Mouse (Mus musculus) neural tube, embryonic 14.5 days (tissue): ENCODE measurements around the gene Skp2. TPM values are rescaled to one million over a fixed set of nuclear protein-coding genes. Genes with fewer than 3 reads are reported as not detected.

ENCODE experiments used
- ATAC-seq: fragments of 200-750 bp; cut with Nextera tagmentation; 2 replicates; pipeline ENCODE4 v1.8.0; 2017; ENCODE audit warnings: low read depth, mild to moderate bottlenecking, moderate TSS enrichment, moderate library complexity
- H3K27ac ChIP-seq: fragments of 300-500 bp; sonication (generic); 2 replicates; pipeline ENCODE4 v1.5.1; 2014; ENCODE audit warnings: low read depth, mild to moderate bottlenecking, control low read depth, low read length, moderate library complexity, mixed read lengths
- H3K27me3 ChIP-seq: fragments of 300-500 bp; sonication (generic); 2 replicates; pipeline ENCODE4 v1.6.1; 2014; ENCODE audit warnings: low read length; ENCODE audit not compliant: control insufficient read depth, insufficient read depth
- H3K36me3 ChIP-seq: fragments of 300-500 bp; sonication (generic); 2 replicates; pipeline ENCODE4 v1.6.1; 2014; ENCODE audit warnings: low read length, mixed read lengths; ENCODE audit not compliant: control insufficient read depth, insufficient read depth
- H3K4me1 ChIP-seq: fragments of 300-500 bp; sonication (generic); 2 replicates; pipeline ENCODE4 v1.6.1; 2014; ENCODE audit warnings: low read length; ENCODE audit not compliant: control insufficient read depth, insufficient read depth
- H3K4me2 ChIP-seq: fragments of 300-500 bp; sonication (generic); 2 replicates; pipeline ENCODE4 v1.6.1; 2014; ENCODE audit warnings: mild to moderate bottlenecking, low read depth, low read length, control low read depth
- H3K4me3 ChIP-seq: fragments of 300-500 bp; sonication (generic); 2 replicates; pipeline ENCODE4 v1.5.1; 2014; ENCODE audit warnings: low read depth, low read length, control low read depth, mixed read lengths
- H3K9ac ChIP-seq: fragments of 300-500 bp; sonication (generic); replicated peaks from 2 replicates; pipeline ENCODE4 v1.6.1; 2014; ENCODE audit warnings: low read depth, mild to moderate bottlenecking, control low read depth, low read length, mixed read lengths
- H3K9me3 ChIP-seq: fragments of 300-500 bp; sonication (generic); 2 replicates; pipeline ENCODE4 v1.6.1; 2016; ENCODE audit warnings: low read length; ENCODE audit not compliant: control insufficient read depth
- WGBS: fragments of 180-500 bp; shearing (Covaris S2); extraction: QIAGEN DNeasy Blood & Tissue Kit; methylation state at CpG from one replicate; pipeline ENCODE4 v1.1.7; 2014; 5-methylcytosine and 5-hydroxymethylcytosine counted together
- polyA plus RNA-seq: library from polyadenylated mRNA; unstranded; fragments of >200 nt; fragmentation: Nextera tagmentation; extraction: Ambion mirVana; gene quantifications from 2 replicates; pipeline ENCODE4 v1.2.1, GENCODE M21; 2014

The Skp2 gene
- polyA plus RNA-seq, 1 experiment from 2014 or later, result 14.2 TPM

DNA sequence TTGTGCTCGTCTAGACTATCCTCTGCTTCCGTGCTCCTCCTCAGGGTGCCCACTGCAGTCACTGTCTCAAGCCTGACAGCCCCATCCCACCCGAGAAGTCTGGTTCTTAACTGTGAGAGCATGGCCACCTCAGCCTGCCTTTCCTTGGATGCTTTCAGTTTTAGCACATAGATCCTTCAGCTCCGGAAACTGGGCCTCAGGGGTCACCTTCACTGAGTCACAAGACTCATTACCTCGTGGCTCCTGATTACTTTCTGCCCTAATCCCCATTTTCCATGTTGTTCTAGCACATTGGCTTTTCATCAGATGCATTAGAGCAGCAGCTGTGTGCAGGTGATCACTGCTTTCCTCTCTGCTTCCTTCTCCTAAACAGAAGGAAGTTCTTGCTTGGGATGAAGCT lies 67.8 kb downstream of the Skp2 start:
- no peak overlapping the region for H3K4me3 ChIP-seq
- peaks cover 10% of the 10 kb centered on the region; the same call in 1 of the 2 replicates for H3K36me3 ChIP-seq
- no peak for ATAC-seq
- no peaks in the 10 kb centered on the region for H3K4me1 ChIP-seq
- WGBS, result 88% methylated on average over 5 of the region's 5 CpGs
- no peak overlapping the region for H3K9ac ChIP-seq
- H3K4me2 ChIP-seq, result no peak overlapping the region
- no peaks in the 10 kb centered on the region for H3K27me3 ChIP-seq
- no peaks in the 10 kb centered on the region for H3K9me3 ChIP-seq
- H3K27ac ChIP-seq, result no peak overlapping the region

DNA sequence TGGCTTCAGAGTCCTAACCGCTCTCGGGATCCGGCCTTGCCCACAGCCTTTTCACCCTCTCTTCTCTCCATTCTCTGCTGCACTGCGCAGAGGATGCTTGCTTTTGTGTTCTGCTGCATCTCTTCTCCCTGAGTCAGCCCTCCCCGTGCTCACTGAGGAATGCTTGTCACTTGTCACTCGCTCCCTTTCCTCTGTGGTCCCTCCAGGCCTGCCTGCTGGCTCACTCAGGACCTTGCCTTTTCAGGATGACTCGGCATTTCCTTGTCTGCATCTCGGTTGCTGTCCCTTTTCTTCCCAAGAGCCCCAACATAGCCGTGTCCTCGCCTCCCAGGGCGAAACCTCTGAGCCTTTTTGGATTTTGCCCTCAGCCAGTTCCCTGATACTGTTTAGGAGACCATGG lies 68.4 kb downstream of the Skp2 start:
- Histone ChIP-seq H3K27me3 (no peaks in the 10 kb centered on the region), H3K9me3 (no peaks in the 10 kb centered on the region), H3K4me1 (no peaks in the 10 kb centered on the region), H3K4me2 (no peak overlapping the region), H3K27ac (no peak overlapping the region), H3K9ac (no peak overlapping the region), H3K36me3 (peaks cover 10% of the 10 kb centered on the region; the same call in 1 of the 2 replicates), H3K4me3 (no peak overlapping the region)
- WGBS, result 77% methylated on average over 11 of the region's 11 CpGs
- no peak for ATAC-seq

DNA sequence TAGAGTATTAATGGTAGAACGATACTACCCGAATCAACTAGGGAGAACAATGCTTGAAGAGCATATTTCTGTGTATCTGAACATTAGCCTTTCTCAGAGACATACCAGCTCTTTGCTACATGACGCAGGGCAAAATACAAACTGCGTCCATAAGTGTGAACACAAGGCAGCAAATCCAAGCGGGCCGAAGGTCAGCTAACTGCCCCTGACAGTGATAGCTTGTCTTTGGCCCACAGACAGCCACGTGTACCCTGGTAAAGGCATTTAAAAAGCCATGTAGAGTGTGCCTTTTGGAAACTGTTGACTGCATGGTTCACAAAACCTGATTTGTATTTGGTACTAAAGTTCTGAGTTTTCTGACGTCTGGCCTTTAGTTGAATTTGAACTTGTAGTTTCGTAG lies 72.5 kb downstream of the Skp2 start:
- H3K27me3 ChIP-seq, result no peaks in the 10 kb centered on the region
- ATAC-seq, result no peak
- peaks cover 10% of the 10 kb centered on the region; the same call in 1 of the 2 replicates for H3K36me3 ChIP-seq
- no peaks in the 10 kb centered on the region for H3K4me1 ChIP-seq
- no peak overlapping the region for H3K27ac ChIP-seq
- H3K9me3 ChIP-seq, result no peaks in the 10 kb centered on the region
- no peak overlapping the region for H3K9ac ChIP-seq
- 91% methylated on average over 9 of the region's 9 CpGs for WGBS
- no peak overlapping the region for H3K4me3 ChIP-seq
- H3K4me2 ChIP-seq, result no peak overlapping the region

DNA sequence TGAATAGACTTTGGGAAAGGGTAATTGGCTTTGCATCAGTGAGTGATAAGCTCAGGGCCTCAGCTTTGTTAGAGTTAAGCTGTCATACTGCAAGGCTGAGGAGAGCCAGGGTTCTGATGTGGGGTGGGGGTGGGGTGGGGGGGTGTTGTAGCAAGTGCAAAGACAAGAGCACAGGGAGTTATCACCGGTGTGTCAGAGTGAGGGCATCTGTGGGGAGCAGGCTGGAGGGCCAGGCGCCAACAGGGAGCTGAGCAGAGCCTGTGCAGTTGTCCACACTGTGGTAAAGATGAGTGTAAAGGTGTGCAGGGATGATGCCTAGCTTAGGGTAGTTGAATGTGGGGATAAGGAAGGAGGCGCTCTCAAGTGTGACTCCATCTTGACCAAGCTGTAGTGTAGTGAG lies 73.9 kb downstream of the Skp2 start:
- Histone ChIP-seq H3K27ac (no peak overlapping the region), H3K27me3 (no peaks in the 10 kb centered on the region), H3K4me1 (no peaks in the 10 kb centered on the region), H3K36me3 (peaks cover 4% of the 10 kb centered on the region; the same call in 1 of the 2 replicates), H3K4me3 (no peak overlapping the region), H3K9ac (no peak overlapping the region), H3K9me3 (no peaks in the 10 kb centered on the region), H3K4me2 (no peak overlapping the region)
- WGBS, result 88% methylated on average over 3 of the region's 3 CpGs
- no peak for ATAC-seq

DNA sequence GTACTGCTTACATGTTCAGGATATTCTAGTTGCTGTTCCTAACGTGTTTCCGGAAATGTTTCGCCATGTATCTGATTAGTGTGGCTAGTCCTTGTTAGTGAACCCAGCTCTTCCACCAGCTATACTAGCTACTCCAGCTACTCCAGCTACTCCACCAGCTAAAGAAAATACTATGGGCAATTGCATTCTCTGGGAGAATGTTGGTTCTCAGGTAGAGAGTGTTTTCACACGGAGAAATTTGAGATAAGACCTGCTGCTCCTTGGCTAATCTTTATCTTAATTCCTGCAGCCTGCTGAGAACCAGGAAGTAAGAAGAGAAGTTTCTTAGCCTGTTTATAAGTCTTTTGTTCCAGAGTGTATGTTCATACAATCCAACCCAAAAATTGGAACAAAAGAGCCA lies 75.0 kb downstream of the Skp2 start:
- ATAC-seq, result no peak
- Histone ChIP-seq H3K4me1 (no peaks in the 10 kb centered on the region), H3K36me3 (no peaks in the 10 kb centered on the region), H3K27me3 (no peaks in the 10 kb centered on the region), H3K4me3 (no peak overlapping the region), H3K9ac (no peak overlapping the region), H3K9me3 (no peaks in the 10 kb centered on the region), H3K4me2 (no peak overlapping the region), H3K27ac (no peak overlapping the region)
- WGBS, result 75% methylated on average over 4 of the region's 4 CpGs

DNA sequence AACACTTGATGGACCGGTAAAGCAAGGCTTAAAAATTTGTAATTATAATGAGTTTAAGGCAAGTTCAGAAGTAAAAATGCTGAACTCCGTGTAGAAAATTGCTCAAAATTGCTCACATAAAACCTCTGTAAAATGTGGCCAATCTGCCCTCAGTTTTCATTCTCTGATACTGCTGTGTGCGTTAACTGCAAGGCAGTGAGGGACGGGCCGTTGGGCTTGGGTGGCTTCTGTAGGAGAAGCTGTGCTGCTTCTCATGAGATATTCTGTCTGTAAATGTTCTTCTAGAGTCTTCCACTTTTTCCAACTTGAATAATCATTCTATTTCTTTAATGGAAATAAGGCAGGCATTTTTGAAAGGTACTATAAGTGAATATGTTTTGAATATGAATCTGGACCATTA lies 75.6 kb downstream of the Skp2 start:
- no peak overlapping the region for H3K27ac ChIP-seq
- no peaks in the 10 kb centered on the region for H3K36me3 ChIP-seq
- ATAC-seq, result no peak
- 0 out of 2 replicates have a peak, but pooled peaks cover 1% of the 10 kb centered on the region for H3K4me1 ChIP-seq
- H3K9me3 ChIP-seq, result no peaks in the 10 kb centered on the region
- no peak overlapping the region for H3K9ac ChIP-seq
- H3K27me3 ChIP-seq, result no peaks in the 10 kb centered on the region
- no peak overlapping the region for H3K4me3 ChIP-seq
- WGBS, result 65% methylated on average over 5 of the region's 5 CpGs
- H3K4me2 ChIP-seq, result no peak overlapping the region

DNA sequence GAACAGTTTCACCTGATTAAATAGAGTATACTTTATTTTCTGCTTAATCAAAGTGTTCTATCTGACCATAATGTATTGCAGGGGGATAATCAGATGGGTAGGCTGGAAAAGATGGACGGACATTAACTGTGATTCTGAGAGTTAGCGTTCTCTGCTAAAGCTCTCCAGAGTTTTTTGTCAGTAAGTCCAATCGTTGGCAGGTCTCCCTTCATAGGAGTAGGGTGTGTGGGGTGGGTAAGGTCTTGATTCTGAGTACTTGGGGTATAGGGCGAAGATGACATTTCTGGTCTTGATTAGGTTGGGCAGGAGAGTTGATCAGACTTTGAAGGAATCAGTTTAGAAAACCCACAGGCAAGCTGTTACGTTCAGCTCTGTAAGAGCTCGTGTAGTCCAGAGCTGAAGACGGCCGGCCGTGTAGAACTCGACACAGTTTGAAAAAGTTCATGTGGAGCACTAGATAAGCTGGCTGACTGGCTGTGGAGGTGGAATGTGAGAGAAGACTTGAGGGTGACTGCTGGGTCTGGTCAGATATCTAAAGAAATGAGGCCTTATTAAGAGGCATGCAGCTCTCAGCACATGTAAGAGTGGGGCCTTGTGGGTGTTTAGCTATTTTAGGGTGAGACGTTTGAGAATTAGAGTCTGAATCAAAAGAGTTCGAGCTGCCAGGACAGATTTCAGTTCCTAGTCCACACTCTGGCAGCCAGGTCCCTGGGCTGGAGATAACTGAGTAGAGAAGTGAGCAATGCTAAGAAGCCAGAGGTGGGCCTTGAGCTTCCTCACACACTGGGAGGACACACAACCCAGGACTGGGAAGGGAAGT lies 76.5 kb downstream of the Skp2 start:
- H3K27me3 ChIP-seq, result no peaks in the 10 kb centered on the region
- H3K4me2 ChIP-seq, result no peak overlapping the region
- H3K9ac ChIP-seq, result no peak overlapping the region
- 85% methylated on average over 12 of the region's 12 CpGs for WGBS
- 0 out of 2 replicates have a peak, but pooled peaks cover 3% of the 10 kb centered on the region for H3K4me1 ChIP-seq
- no peak overlapping the region for H3K4me3 ChIP-seq
- H3K27ac ChIP-seq, result no peak overlapping the region
- no peak for ATAC-seq
- H3K36me3 ChIP-seq, result no peaks in the 10 kb centered on the region
- H3K9me3 ChIP-seq, result no peaks in the 10 kb centered on the region

DNA sequence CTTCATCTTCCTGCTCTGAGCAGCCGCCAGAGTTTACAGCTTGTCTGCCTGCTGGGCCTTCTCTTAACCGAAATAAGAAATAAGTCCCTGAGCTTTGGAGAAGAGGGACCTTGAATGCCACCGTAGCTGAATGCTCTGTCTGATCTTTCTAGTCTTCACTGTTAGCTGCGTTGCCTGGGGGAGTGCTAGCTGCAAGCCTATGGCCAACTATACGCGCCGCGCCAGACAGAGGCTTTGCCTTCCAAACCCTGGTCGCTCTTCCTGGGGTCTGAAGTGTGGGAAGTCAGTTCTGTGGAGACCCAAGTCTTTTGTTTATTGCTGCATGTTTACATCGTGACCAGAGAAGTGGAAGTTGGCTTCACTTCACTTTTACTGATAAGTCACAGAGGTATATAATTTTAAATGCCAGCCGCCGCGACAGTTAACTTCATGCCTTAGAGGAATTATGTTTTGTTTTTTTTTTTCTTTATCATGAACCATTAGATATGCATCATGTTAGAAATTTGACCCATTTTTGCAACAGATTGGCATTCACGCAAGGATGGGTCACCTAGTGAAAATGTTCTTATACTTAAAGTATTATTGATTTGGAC lies 79.5 kb downstream of the Skp2 start:
- Histone ChIP-seq H3K9me3 (no peaks in the 10 kb centered on the region), H3K9ac (no peak overlapping the region), H3K4me3 (no peak overlapping the region), H3K4me2 (no peak overlapping the region), H3K4me1 (peaks cover 12% of the 10 kb centered on the region; the same call in 1 of the 2 replicates), H3K27ac (no peak overlapping the region), H3K36me3 (no peaks in the 10 kb centered on the region), H3K27me3 (no peaks in the 10 kb centered on the region)
- 75% methylated on average over 14 of the region's 14 CpGs for WGBS
- ATAC-seq, result no peak

DNA sequence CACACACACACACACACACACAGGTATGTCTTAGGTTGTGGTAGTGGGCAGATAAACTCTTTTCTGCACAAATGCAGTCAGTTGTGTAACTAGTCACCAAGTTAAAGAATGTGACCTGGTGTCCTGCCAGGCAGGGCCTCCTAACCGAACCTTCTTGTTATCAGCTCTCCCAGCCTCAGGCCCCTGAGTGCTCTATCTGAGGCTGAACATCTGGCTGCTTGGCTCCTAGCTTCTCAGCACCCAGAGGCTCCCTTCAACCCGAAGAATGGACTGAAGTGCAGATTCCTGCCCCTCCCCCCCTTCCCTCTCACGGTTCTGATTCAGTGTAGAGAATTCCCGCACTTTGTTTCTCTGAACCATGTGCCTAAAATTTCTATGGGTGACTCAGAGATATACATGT lies 80.6 kb downstream of the Skp2 start:
- Histone ChIP-seq H3K27me3 (no peaks in the 10 kb centered on the region), H3K27ac (no peak overlapping the region), H3K36me3 (no peaks in the 10 kb centered on the region), H3K9ac (no peak overlapping the region), H3K4me2 (no peak overlapping the region), H3K9me3 (no peaks in the 10 kb centered on the region), H3K4me1 (peaks cover 12% of the 10 kb centered on the region; the same call in 1 of the 2 replicates), H3K4me3 (no peak overlapping the region)
- ATAC-seq, result no peak
- WGBS, result 20% methylated on average over 4 of the region's 4 CpGs
